Mouse (Mus musculus): Measurements from ENCODE around the gene Ndufa8.

GRCm38 (mm10) chr2:36032884-36033283, 16.3 kb downstream of the Ndufa8 start:
- no peak for TF ChIP-seq CTCF (IDR thresholded peaks at IDR 0.05; ENCODE audit: low read depth, low read length)
- TF ChIP-seq POLR2A (IDR thresholded peaks at IDR 0.05; ENCODE audit: insufficient read depth, low read length) = no peak
- TF ChIP-seq EP300 (IDR thresholded peaks at IDR 0.05; ENCODE audit: insufficient read depth, low read depth, low read length) = no peak
